Mouse (Mus musculus) kidney, postnatal 4 days (tissue): ENCODE data around the gene Kcna2.

Source experiments
- DNase-seq, 2 experiments: peaks; one replicate each; pipeline ENCODE4 v3.0.0; 2021; ENCODE audit warnings: mixed read lengths in 2 of 2

The Kcna2 gene

GRCm38 (mm10) chr3:107150872-107151540, 50.1 kb downstream of the Kcna2 start:
- no peak for DNase-seq

- DNase-seq = peak; percentile 3 to 24
Measured at GRCm38 (mm10) chr3:107153772-107154655, 53.1 kb downstream of the Kcna2 start.

- no peak for DNase-seq
Measured at GRCm38 (mm10) chr3:107158856-107159255, 57.9 kb downstream of the Kcna2 start.

- DNase-seq = no peak
Measured at GRCm38 (mm10) chr3:107159418-107159817, 58.5 kb downstream of the Kcna2 start.

GRCm38 (mm10) chr3:107159859-107160324, 58.9 kb downstream of the Kcna2 start:
- peak; percentile 56 to 65 for DNase-seq

- no peak for DNase-seq
Measured at GRCm38 (mm10) chr3:107162741-107163140, 61.8 kb downstream of the Kcna2 start.
